Mouse (Mus musculus) kidney, adult 2 months (tissue): Measurements from ENCODE around the gene Galm. TPM values are rescaled to one million over a fixed set of nuclear protein-coding genes. Genes with fewer than 3 reads are reported as not detected.

ENCODE experiments used
- DNase-seq: peaks from one replicate; pipeline ENCODE4 v3.0.0; 2021
- H3K27ac ChIP-seq: fragments of 200-500 bp; 2 replicates; pipeline ENCODE4 v1.5.1; 2012; ENCODE audit warnings: low read depth, low read length, control low read depth, inconsistent platforms; ENCODE audit not compliant: insufficient read depth
- H3K27me3 ChIP-seq: fragments of 200-500 bp; replicated peaks from 2 replicates; pipeline ENCODE4 v1.6.1; 2012; ENCODE audit warnings: mild to moderate bottlenecking, moderate library complexity, low read length, inconsistent platforms; ENCODE audit not compliant: control insufficient read depth, insufficient read depth
- H3K36me3 ChIP-seq: fragments of 200-500 bp; 2 replicates; pipeline ENCODE4 v1.6.1; 2012; ENCODE audit warnings: mild to moderate bottlenecking, moderate library complexity, low read length, inconsistent platforms; ENCODE audit not compliant: control insufficient read depth, insufficient read depth
- H3K4me1 ChIP-seq: fragments of 200-500 bp; 2 replicates; pipeline ENCODE4 v1.6.1; 2011; ENCODE audit warnings: low read length; ENCODE audit not compliant: control insufficient read depth, insufficient read depth
- H3K4me3 ChIP-seq: fragments of 200-500 bp; 2 replicates; pipeline ENCODE4 v1.5.1; 2011; ENCODE audit warnings: mild to moderate bottlenecking, low read depth, low read length, control low read depth; ENCODE audit not compliant: insufficient read depth
- CTCF ChIP-seq: fragments of 200-500 bp; conservative IDR thresholded peaks from 2 replicates; pipeline ENCODE4 v1.5.1; 2011; ENCODE audit warnings: low read depth, mild to moderate bottlenecking, control low read depth, low read length, moderate library complexity, mixed read lengths; ENCODE audit not compliant: insufficient read depth, insufficient read length
- POLR2A ChIP-seq: fragments of 200-500 bp; IDR thresholded peaks from one replicate; pipeline ENCODE4 v1.6.1; 2011; ENCODE audit warnings: low read depth, low read length, control low read depth
- WGBS: fragments of 180-500 bp; shearing (Covaris S2); methylation state at CpG from one replicate; pipeline ENCODE4 v1.1.7; 2018; 5-methylcytosine and 5-hydroxymethylcytosine counted together
- polyA plus RNA-seq: library from polyadenylated mRNA; depleted of rRNA; stranded (reverse); fragments of >200 nt; gene quantifications from 2 replicates; pipeline ENCODE4 v1.2.3, GENCODE M21; 2012; rRNA removed

The Galm gene
- polyA plus RNA-seq, 1 experiment = 124 TPM

DNA sequence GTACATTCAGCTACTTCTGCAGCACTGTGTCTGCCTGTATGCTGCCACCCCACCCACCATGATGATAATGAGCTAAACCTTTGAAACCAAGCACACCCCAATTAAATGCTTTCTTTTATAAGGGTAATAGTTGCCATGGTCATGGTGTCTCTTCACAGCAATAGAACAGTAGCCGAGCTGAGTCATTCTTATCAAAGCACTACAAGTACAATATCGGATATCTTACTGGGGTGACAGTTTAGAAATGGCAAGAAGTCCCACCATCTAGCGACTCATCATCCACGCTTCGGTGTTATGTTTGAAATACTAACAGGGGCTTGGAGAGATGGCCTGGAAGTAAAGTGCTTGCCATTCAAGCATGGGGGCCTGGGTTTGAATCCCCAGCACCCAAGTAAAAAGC is 106.6 kb downstream of the Galm start:
- no peaks in the 10 kb centered on the region for H3K36me3 ChIP-seq
- WGBS = 97% methylated on average over 5 of the region's 5 CpGs

DNA sequence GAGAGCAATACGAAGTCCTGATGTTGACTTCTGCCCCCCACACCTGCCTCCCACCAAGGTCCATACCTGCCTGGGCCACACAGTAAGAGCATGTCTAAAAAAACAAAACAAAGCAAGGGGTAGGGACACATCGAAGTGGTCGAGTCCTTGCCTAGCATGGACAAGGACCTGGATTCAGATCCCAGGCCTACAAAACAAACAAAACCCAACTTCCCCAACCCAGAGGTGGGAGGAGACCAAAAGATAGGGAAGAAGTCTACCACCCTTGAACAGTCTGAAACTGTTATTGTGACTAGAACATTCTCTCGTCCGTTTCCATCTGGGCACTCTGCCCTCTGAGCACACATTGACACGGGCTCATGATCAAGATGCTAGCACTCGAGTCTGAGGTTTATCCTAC is 107.1 kb downstream of the Galm start:
- TF ChIP-seq POLR2A = no peak
- TF ChIP-seq CTCF = no peak
- Histone ChIP-seq H3K4me1 (no peaks in the 10 kb centered on the region), H3K27me3 (no peaks in the 10 kb centered on the region), H3K4me3 (no peak overlapping the region), H3K27ac (no peak overlapping the region), H3K36me3 (no peaks in the 10 kb centered on the region)
- WGBS = 60% methylated on average over 7 of the region's 7 CpGs
- DNase-seq = no peak

More for the DNA sequence above, 106.6 kb downstream of the Galm start:
- Histone ChIP-seq H3K27ac (no peak overlapping the region), H3K4me1 (no peaks in the 10 kb centered on the region), H3K4me3 (no peak overlapping the region), H3K27me3 (no peaks in the 10 kb centered on the region)
- DNase-seq = no peak
- TF ChIP-seq POLR2A (no peak), CTCF (no peak)

Other genes starting within 250 kb of the Galm start
- gene Atl2, start 231.3 kb upstream of the Galm start, polyA plus RNA-seq = 15.1 and 18.0 TPM in 2 replicates
- 11.7 and 13.1 TPM in 2 replicates for gene Hnrnpll, start 65.1 kb upstream of the Galm start, polyA plus RNA-seq
- gene Srsf7, start 79.8 kb downstream of the Galm start, polyA plus RNA-seq = 26.5 and 34.3 TPM in 2 replicates
- gene Ttc39d, start 80.0 kb downstream of the Galm start, polyA plus RNA-seq = 0.04 and 0.05 TPM in 2 replicates
- gene Gemin6, start 97.0 kb downstream of the Galm start, polyA plus RNA-seq = 2.5 and 2.9 TPM in 2 replicates
- 25.2 and 36.5 TPM in 2 replicates for gene Morn2, start 162.7 kb downstream of the Galm start, polyA plus RNA-seq
- 6.0 and 6.4 TPM in 2 replicates for gene Dhx57, start 163.0 kb downstream of the Galm start, polyA plus RNA-seq
- 0.44 and 0.56 TPM in 2 replicates for gene Arhgef33, start 179.9 kb downstream of the Galm start, polyA plus RNA-seq
- gene Gm10190, start 246.1 kb downstream of the Galm start, polyA plus RNA-seq = not detected in 2 replicates